Mouse (Mus musculus): ENCODE results near the gene Wnt2.

Wnt2 gene

GRCm38 (mm10) chr6:18029746-18030656, at the start of gene Wnt2:
TSS of gene Wnt2 (minus strand) at chr6:18030585.
- in situ Hi-C loops (cut with MboI, MseI): no loop called here

GRCm38 (mm10) chr6:18078615-18079014, 48.2 kb upstream of the Wnt2 start:
- in situ Hi-C loops (cut with MboI, MseI): loop anchor here (5.0 kb wide), 1 partner anchor 71 kb away; no protein-coding TSS in a partner anchor

- in situ Hi-C loops (cut with MboI, MseI): loop anchor here (5.0 kb wide), 1 partner anchor 70 kb away; no protein-coding TSS in a partner anchor
Measured at GRCm38 (mm10) chr6:18076986-18077385, 46.6 kb upstream of the Wnt2 start.

GRCm38 (mm10) chr6:18076577-18076976, 46.2 kb upstream of the Wnt2 start:
- in situ Hi-C loops (cut with MboI, MseI): loop anchor here (5.0 kb wide), 1 partner anchor 69 kb away; no protein-coding TSS in a partner anchor

- in situ Hi-C loops (cut with MboI, MseI): no loop called here
Measured at GRCm38 (mm10) chr6:18057899-18058298, 27.5 kb upstream of the Wnt2 start.

- in situ Hi-C loops (cut with MboI, MseI): no loop called here
Measured at GRCm38 (mm10) chr6:18051702-18052101, 21.3 kb upstream of the Wnt2 start.

- in situ Hi-C loops (cut with MboI, MseI): no loop called here
Measured at GRCm38 (mm10) chr6:18044299-18044698, 13.9 kb upstream of the Wnt2 start.

- in situ Hi-C loops (cut with MboI, MseI): no loop called here
Measured at GRCm38 (mm10) chr6:18043172-18043571, 12.8 kb upstream of the Wnt2 start.

- in situ Hi-C loops (cut with MboI, MseI): no loop called here
Measured at GRCm38 (mm10) chr6:18032271-18032670, 1.9 kb upstream of the Wnt2 start.

GRCm38 (mm10) chr6:18031509-18032010, 1.2 kb upstream of the Wnt2 start:
- in situ Hi-C loops (cut with MboI, MseI): no loop called here

- in situ Hi-C loops (cut with MboI, MseI): no loop called here
Measured at GRCm38 (mm10) chr6:18030868-18031508, 603 bp upstream of the Wnt2 start.

GRCm38 (mm10) chr6:18024133-18024794, 6.1 kb downstream of the Wnt2 start:
- in situ Hi-C loops (cut with MboI, MseI): no loop called here

GRCm38 (mm10) chr6:18013346-18013745, 17.0 kb downstream of the Wnt2 start:
- in situ Hi-C loops (cut with MboI, MseI): no loop called here

GRCm38 (mm10) chr6:18007356-18007755, 23.0 kb downstream of the Wnt2 start:
- in situ Hi-C loops (cut with MboI, MseI): loop anchor here (5.0 kb wide), 1 partner anchor 70 kb away; no protein-coding TSS in a partner anchor

GRCm38 (mm10) chr6:18002065-18002464, 28.3 kb downstream of the Wnt2 start:
- in situ Hi-C loops (cut with MboI, MseI): no loop called here

GRCm38 (mm10) chr6:17998497-17998896, 31.9 kb downstream of the Wnt2 start:
- in situ Hi-C loops (cut with MboI, MseI): no loop called here

- in situ Hi-C loops (cut with MboI, MseI): no loop called here
Measured at GRCm38 (mm10) chr6:17994956-17995790, 35.2 kb downstream of the Wnt2 start.

GRCm38 (mm10) chr6:17991625-17992024, 38.8 kb downstream of the Wnt2 start:
- in situ Hi-C loops (cut with MboI, MseI): no loop called here

- in situ Hi-C loops (cut with MboI, MseI): no loop called here
Measured at GRCm38 (mm10) chr6:17990173-17991028, 40.0 kb downstream of the Wnt2 start.

GRCm38 (mm10) chr6:17979361-17979760, 51.0 kb downstream of the Wnt2 start:
- in situ Hi-C loops (cut with MboI, MseI): no loop called here
